Mouse (Mus musculus): ENCODE measurements at regions not wholly inside any gene's neighbourhood (a gene's known extent, or its start where the extent isn't known, plus 50 kb on each side); places are given as distances from the start of the nearest gene placed in this dataset.
"Not testable (repeated sequence)": the region's sequence is repeated elsewhere in the genome, so short reads cannot be mapped to it uniquely, and the experiment has no call there.

DNA sequence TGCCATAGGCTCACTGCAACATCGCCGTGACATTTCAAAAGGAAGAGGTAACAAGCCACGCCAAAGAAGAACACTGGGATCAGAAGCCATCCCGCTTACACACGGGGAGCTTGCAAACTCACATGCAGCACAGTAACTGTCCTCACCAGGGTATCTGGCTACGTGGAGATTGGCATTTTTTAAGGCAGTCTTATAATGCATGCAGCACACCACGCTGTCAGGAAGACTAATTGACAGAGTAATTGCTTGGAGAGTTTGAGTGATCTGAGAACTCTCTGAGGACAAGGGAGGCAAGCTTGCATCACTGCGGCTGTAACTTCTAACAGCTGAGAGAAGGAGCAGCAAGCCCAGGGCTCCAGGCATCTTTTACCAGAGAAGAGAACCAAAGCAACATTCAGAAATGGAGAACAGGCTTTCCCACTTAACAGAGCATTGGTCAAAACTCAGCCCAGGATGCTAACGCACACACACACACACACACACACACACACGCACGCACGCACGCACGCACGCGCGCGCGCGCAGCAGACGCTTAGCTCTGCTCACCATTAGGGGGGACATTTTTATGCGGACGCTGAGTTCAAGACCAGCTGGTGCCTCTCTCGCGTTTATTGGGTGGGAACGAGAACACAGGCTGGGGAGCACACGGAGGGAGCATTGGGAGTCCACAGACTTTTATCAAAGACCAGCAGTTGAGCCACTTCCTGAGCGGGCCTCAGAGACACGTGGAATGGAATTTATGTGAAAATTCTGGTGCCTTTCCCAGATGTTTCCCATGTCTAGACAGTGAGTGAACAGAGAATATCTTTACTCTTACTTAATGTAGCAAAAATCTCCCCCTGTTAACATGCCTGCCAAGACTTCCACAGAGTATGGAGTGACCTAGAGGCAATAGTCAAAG is 66.6 kb downstream of the 1700129C05Rik start:
- DNase-seq (ENCODE audit: low spot score) = no peak

GRCm38 (mm10) chr14:59072323-59073039 is 70.2 kb downstream of the 1700129C05Rik start:
- DNase-seq (ENCODE audit: low spot score) = no peak

DNA sequence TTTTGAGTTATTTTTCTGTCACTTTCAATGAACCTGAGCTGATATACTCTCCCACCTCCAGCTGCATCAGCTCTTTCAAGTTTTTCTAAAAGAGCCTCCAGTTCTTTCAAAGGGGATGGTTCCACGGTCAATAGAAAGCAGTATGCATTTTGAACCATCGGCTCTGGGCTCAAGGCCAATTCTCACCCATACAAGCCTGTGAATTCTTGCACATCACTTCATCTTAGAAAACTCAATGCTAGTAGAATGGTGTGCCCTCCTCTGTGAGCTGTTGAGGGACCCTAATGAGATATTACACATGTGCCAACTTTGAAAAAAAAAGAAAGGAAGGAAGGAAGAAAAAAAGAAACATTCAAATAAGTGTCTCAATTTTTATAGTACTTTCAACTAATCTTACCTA is 72.6 kb downstream of the 1700129C05Rik start:
- no peak for DNase-seq (ENCODE audit: low spot score)

DNA sequence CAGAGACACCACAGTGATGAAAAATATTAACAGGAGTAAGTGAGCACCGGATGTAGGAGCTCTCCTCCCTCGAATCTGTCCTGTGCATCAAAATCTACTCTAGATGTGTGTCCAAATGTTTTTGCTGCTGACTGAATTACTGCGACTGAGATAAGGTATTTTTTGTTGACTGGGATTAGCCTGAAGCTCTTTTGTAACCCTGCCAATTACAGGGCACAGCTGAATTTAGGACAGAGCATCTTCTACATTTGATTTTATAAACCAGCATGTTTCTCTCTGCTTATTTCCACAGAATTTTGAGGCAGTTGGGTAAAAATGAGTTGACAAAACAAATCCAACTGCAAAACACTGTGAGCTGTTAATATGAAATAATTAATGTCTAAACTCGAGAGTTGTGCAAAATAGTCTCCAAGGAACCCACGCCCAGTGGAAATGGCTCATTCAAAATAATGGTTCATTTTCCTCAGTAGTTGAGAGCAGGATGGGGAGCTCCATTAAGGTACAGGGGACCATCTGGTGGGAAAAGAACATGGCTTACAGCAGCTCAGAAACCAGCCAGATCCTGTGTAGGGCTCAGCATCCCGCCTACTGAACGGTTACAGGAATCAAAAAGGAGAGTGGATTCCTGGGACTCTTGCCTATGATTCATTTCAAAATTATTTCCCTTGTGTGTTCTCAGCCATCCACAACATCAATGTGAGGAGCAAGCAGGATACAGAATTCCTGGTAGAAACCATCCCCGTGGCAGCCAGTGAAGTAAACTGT is 76.1 kb downstream of the 1700129C05Rik start:
- no peak for DNase-seq (ENCODE audit: low spot score)

DNA sequence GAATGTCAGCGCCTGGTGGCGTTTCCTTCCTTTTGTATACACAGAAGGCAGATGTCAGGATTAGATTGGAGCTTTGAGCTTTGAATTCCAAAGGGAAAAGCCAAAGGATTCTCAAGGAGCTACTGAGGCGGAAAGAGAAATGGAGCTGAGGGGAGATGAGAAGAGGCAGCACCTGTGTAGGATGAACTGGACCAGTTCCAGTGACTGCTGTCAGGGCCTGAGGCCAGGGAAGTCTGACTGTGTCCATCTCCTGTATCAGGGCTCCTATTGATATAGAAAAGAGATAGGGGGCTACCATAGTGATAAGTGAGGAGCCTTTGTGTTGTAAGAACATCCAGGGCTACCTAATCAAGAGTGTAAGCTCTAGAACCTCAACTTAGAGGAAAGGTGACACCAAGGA is 79.5 kb downstream of the 1700129C05Rik start:
- no peak for DNase-seq (ENCODE audit: low spot score)

GRCm38 (mm10) chr14:59056832-59057231 is 85.9 kb downstream of the 1700129C05Rik start:
- no peak for DNase-seq (ENCODE audit: low spot score)

- no peak for DNase-seq (ENCODE audit: low spot score)
Measured at GRCm38 (mm10) chr14:59055283-59055682, 87.4 kb downstream of the 1700129C05Rik start.

GRCm38 (mm10) chr14:59052421-59052820 is 90.3 kb downstream of the 1700129C05Rik start:
- no peak for DNase-seq (ENCODE audit: low spot score)

DNA sequence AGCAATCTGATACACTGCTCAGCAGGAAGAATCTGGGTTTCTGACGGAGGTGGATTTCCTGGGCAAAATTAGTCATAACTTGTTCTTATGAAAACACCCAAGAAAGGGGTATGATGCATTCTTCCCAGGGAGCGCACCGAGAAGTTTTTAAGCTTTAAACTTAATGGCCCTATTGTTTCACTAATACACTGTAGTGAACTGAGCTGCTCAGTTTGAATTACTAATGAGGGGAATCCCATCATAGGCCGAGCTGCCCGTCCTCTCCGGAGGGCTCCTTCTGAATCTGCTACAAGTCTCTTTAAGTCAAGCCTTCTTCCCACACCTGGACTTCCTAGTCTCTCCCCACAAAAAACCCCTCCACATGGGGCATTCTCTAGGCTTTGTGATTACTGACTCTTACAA is 91.2 kb downstream of the 1700129C05Rik start:
- no peak for DNase-seq (ENCODE audit: low spot score)

GRCm38 (mm10) chr14:59045687-59046086 is 97.0 kb downstream of the 1700129C05Rik start:
- no peak for DNase-seq (ENCODE audit: low spot score)

DNA sequence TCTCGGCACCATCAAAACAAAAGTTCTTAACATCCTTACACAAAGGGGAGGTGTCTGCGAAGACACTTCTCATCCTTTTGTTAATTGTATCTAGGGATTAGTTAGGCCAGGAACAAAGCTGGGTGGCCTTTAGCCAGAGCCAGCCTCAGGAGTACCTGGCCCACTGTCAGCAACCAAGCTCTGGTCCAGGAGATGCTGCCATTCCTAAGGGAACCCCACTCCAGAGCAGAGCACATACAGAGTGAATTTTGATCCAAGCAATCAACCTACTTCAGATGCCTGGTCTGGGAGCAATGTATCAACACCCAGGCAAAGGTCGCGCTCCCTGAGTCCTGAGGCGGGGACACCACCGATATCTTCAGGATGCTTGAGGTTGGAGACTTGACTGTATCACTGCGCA is 97.5 kb downstream of the 1700129C05Rik start:
- DNase-seq (ENCODE audit: low spot score) = no peak

- DNase-seq (ENCODE audit: low spot score) = no peak
Measured at GRCm38 (mm10) chr14:59042152-59042551, 100.5 kb downstream of the 1700129C05Rik start.

DNA sequence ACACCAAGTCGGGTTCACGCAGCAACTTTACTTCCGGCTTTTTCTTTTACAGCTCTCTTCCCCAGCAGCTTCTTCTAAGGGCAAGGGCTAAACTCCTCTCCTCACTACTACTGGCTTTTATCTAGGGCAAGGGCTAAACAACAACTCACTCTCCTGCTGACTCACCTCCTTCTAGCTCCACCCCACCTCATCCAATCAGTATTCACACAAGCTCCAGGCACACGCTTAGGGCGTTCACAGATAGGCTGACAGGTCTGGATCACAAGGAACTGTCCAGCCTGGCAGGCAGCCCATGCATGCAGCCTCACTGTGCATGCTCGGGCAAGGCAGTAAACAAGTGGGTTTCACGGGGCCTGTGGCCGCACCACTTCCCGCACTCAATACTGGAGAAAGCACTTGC is 116.9 kb downstream of the 1700129C05Rik start:
- not testable (repeated sequence) for DNase-seq (ENCODE audit: low spot score)

- DNase-seq (ENCODE audit: low spot score) = no peak
Measured at GRCm38 (mm10) chr14:59009534-59009933, 133.2 kb downstream of the 1700129C05Rik start.

GRCm38 (mm10) chr14:58999106-58999778 is 143.5 kb downstream of the 1700129C05Rik start:
- DNase-seq (ENCODE audit: low spot score) = no peak

DNA sequence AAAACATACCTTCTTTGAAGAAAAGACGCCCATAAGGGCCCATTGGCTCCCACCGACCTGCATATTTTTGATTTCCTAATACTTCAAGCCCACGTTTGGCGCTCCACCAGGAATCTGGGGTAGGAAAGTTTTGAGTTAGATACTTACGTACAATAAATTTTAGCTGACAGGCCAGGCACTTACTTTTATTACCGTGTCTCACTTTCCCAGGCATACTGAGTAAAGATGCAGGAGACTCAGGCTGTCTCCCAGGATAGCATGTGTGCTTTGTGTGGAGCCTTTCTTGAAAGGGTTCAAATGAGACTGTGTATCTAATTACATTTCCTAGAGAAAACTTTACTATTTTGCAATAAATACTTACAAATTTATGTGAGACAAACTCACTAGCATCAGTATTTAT is 147.7 kb downstream of the 1700129C05Rik start:
- DNase-seq (ENCODE audit: low spot score) = no peak

GRCm38 (mm10) chr14:58989644-58990217 is 153.0 kb downstream of the 1700129C05Rik start:
- DNase-seq (ENCODE audit: low spot score) = no peak

GRCm38 (mm10) chr14:58987688-58988087 is 155.0 kb downstream of the 1700129C05Rik start:
- DNase-seq (ENCODE audit: low spot score) = no peak

GRCm38 (mm10) chr14:58985838-58986237 is 156.9 kb downstream of the 1700129C05Rik start:
- no peak for DNase-seq (ENCODE audit: low spot score)

- DNase-seq (ENCODE audit: low spot score) = no peak
Measured at GRCm38 (mm10) chr14:58976791-58977190, 165.9 kb downstream of the 1700129C05Rik start.

- no peak for DNase-seq (ENCODE audit: low spot score)
Measured at GRCm38 (mm10) chr14:58969248-58969647, 173.4 kb downstream of the 1700129C05Rik start.

Measured in MN1 (cell line).